Mouse (Mus musculus) liver, embryonic 14.5 days (tissue): ENCODE results near the gene Tmem59l. TPM values are rescaled to one million over a fixed set of nuclear protein-coding genes. Genes with fewer than 3 reads are reported as not detected.
A peak's percentile ranks its signal among the peaks of the same experiment; 100 is the strongest.

Source experiments
- ATAC-seq: fragments of 200-750 bp; cut with Nextera tagmentation; 2 replicates; pipeline ENCODE4 v1.8.0; 2017; ENCODE audit warnings: moderate number of reproducible peaks, mild to moderate bottlenecking, moderate library complexity; ENCODE audit not compliant: insufficient read depth
- DNase-seq, 3 experiments: peaks; one replicate each; pipeline ENCODE4 v3.0.0-alpha.2; 2012 to 2013; ENCODE audit warnings: low read depth in 3 of 3, low spot score in 3 of 3
- H3K27ac ChIP-seq: fragments of 300-500 bp; sonication (generic); 2 replicates; pipeline ENCODE4 v1.5.1; 2014; ENCODE audit warnings: moderate library complexity, mild to moderate bottlenecking, control low read depth, inconsistent platforms
- H3K27me3 ChIP-seq: fragments of 300-500 bp; sonication (generic); 2 replicates; pipeline ENCODE4 v1.6.1; 2014; ENCODE audit warnings: mild to moderate bottlenecking, low read length, moderate library complexity; ENCODE audit not compliant: control insufficient read depth, insufficient read depth
- H3K36me3 ChIP-seq: fragments of 300-500 bp; sonication (generic); replicated peaks from 2 replicates; pipeline ENCODE4 v1.6.1; 2014; ENCODE audit warnings: low read depth; ENCODE audit not compliant: control insufficient read depth, insufficient read depth
- H3K4me1 ChIP-seq, 2 experiments: fragments of 200-500 bp in 1 of 2; fragments of 300-500 bp in 1 of 2; sonication (generic) in 1 of 2; replicated peaks; 2 replicates each; pipeline ENCODE4 v1.6.1; 2012 to 2014; ENCODE audit warnings: antibody characterized with exemption in 1 of 2, inconsistent platforms in 1 of 2, low read length in 1 of 2; ENCODE audit not compliant: control insufficient read depth in 2 of 2, insufficient read depth in 2 of 2
- H3K4me2 ChIP-seq: fragments of 300-500 bp; sonication (generic); 2 replicates; pipeline ENCODE4 v1.6.1; 2014; ENCODE audit warnings: low read depth, mild to moderate bottlenecking, control low read depth, moderate library complexity
- H3K4me3 ChIP-seq, 2 experiments: fragments of 200-500 bp in 1 of 2; fragments of 300-500 bp in 1 of 2; sonication (generic) in 1 of 2; 2 replicates each; pipeline ENCODE4 v1.5.1; 2012 to 2014; ENCODE audit warnings: low read depth in 2 of 2, low read length in 2 of 2, mild to moderate bottlenecking in 2 of 2, control low read depth in 1 of 2, inconsistent platforms in 1 of 2, moderate library complexity in 1 of 2; ENCODE audit not compliant: insufficient read depth in 1 of 2
- H3K9ac ChIP-seq: fragments of 300-500 bp; sonication (generic); replicated peaks from 2 replicates; pipeline ENCODE4 v1.6.1; 2014; ENCODE audit warnings: mild to moderate bottlenecking, control low read depth, moderate library complexity
- H3K9me3 ChIP-seq: fragments of 300-500 bp; sonication (generic); 2 replicates; pipeline ENCODE4 v1.6.1; 2016; ENCODE audit warnings: low read length, mixed read lengths; ENCODE audit not compliant: control insufficient read depth
- CTCF ChIP-seq: IDR thresholded peaks from 2 replicates; pipeline ENCODE4 v1.5.1; 2016; ENCODE audit warnings: antibody characterized with exemption, low read depth, control low read depth
- EP300 ChIP-seq: IDR thresholded peaks from 2 replicates; pipeline ENCODE4 v1.6.1; 2016; ENCODE audit warnings: antibody characterized with exemption, low read depth
- WGBS: fragments of 180-500 bp; shearing (Covaris S2); extraction: QIAGEN DNeasy Blood & Tissue Kit; methylation state at CpG from one replicate; pipeline ENCODE4 v1.1.7; 2014; ENCODE audit not compliant: insufficient replicate concordance; 5-methylcytosine and 5-hydroxymethylcytosine counted together
- polyA plus RNA-seq, 2 experiments: library from polyadenylated mRNA; depleted of rRNA in 1 of 2; stranded (reverse) in 1 of 2; unstranded in 1 of 2; fragments of >200 nt; fragmentation: Nextera tagmentation in 1 of 2; extraction: Ambion mirVana in 1 of 2; gene quantifications; 2 replicates each; pipeline versions ENCODE4 v1.2.1 to v1.2.3; 2012 to 2014

Tmem59l gene
- polyA plus RNA-seq, 2 experiments, result 0.03 TPM; not detected in 1

DNA sequence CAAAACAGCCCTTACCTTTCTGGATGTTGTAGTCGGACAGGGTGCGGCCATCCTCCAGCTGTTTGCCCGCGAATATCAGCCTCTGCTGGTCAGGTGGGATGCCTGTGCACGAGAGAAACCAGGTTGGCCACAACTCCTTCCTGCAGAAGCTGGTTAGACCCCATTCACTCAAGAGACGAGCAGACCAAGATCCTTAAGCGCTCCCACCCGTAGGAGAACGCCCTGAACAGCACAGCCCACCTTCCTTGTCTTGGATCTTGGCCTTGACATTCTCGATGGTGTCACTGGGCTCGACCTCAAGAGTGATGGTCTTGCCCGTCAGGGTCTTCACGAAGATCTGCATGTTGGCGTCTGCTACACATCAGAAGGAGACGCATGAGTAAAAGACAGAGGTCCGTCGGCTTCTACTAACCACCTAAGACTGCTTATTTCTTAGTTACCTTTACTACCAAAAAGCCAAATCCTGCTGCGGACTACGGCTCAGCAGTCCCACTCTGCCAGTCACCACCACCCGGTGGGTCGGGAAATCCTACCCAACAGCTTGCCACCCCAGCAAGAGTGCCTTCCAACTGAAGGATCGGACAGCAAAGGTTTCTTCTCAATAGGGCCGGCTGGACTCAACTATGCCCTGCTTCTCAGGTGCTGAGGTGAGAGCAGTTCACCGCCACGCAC, 22.3 kb upstream of the Tmem59l start:
- TF ChIP-seq EP300 (no peak), CTCF (no peak)
- DNase-seq (no peak), ATAC-seq (no peak)
- 2% methylated on average over 25 of the region's 25 CpGs for WGBS
- Histone ChIP-seq H3K36me3 (peaks cover 38% of the 10 kb centered on the region), H3K9me3 (no peaks in the 10 kb centered on the region), H3K9ac (peak overlapping the region; percentile 96), H3K27ac (peak overlapping the region; percentile 91), H3K4me2 (peak overlapping the region; percentile 92), H3K27me3 (no peaks in the 10 kb centered on the region), H3K4me3 (peak overlapping the region; percentile 64 to 90), H3K4me1 (peaks cover 27 to 38% of the 10 kb centered on the region in 2 experiments)

- Histone ChIP-seq H3K4me2 (peak overlapping the region; percentile 83), H3K4me1 (peaks cover 29 to 40% of the 10 kb centered on the region in 2 experiments), H3K36me3 (peaks cover 21% of the 10 kb centered on the region), H3K4me3 (peak overlapping the region; percentile 36 to 77), H3K9me3 (no peaks in the 10 kb centered on the region), H3K27me3 (0 out of 2 replicates have a peak, but pooled peaks cover 5% of the 10 kb centered on the region), H3K27ac (peak overlapping the region; percentile 52), H3K9ac (no peak overlapping the region; the same call in 1 of the 2 replicates)
- DNase-seq (no peak), ATAC-seq (no peak)
- TF ChIP-seq CTCF (no peak), EP300 (no peak)
- 44% methylated on average over 5 of the region's 5 CpGs for WGBS
Observed at GRCm38 (mm10) chr8:70507027-70507393, 19.9 kb upstream of the Tmem59l start.

DNA sequence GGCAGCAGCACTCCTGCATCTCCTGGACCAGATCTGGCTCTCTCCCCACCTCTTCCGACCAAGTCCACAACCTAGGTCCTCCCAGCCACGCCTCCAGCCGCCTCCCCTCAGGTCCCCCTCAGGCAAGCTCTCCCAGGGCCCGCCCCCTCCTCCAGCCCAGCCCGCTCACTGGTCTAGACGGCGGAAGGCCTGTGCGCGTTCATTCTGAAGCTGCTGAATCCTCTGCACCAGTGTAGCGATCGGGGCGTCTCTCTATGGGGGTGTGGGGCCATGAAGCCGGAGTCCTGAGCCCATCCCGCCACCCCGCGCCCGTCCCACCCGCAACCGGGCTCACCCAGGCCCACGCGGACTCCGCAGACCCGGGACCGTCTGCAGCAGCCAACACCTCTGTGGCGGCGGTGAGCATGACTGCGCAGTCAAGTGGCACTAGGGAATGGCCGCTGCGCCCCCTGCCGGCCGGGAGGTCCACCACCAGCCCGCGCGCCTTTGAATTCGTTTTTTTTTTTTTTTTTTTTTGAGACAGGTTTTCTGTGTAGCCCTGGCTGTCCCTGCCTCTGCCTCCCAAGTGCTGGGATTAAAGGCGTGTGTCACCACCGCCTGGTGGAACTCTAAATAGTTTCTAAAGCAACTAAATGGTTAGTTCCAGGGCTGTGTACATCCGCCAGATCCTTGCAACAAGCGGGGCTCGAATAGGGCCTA, 19.3 kb upstream of the Tmem59l start, which contains the start of gene Rex1bd:
TSS of gene Rex1bd (minus strand) at position 425 of the 699 bp plus-strand sequence.
- H3K9me3 ChIP-seq, result no peaks in the 10 kb centered on the region
- peaks cover 5% of the 10 kb centered on the region; the same call in 1 of the 2 replicates for H3K27me3 ChIP-seq
- TF ChIP-seq CTCF (peak; percentile 96), EP300 (0 out of 2 replicates have a peak, but pooled peaks have one; percentile 2)
- ATAC-seq, result peak; percentile 78
- H3K27ac ChIP-seq, result peak within 1 kb of the TSS; percentile 82
- H3K36me3 ChIP-seq, result peaks cover 21% of the 10 kb centered on the region
- H3K4me1 ChIP-seq, result peaks cover 29 to 39% of the 10 kb centered on the region in 2 experiments
- H3K9ac ChIP-seq, result peak within 1 kb of the TSS; percentile 83
- peak within 1 kb of the TSS; percentile 65 to 77 for H3K4me3 ChIP-seq
- DNase-seq, result peak; percentile 84 to 86 (median 85)
- H3K4me2 ChIP-seq, result peak within 1 kb of the TSS; percentile 83
- WGBS, result 1% methylated on average over 40 of the region's 40 CpGs

DNA sequence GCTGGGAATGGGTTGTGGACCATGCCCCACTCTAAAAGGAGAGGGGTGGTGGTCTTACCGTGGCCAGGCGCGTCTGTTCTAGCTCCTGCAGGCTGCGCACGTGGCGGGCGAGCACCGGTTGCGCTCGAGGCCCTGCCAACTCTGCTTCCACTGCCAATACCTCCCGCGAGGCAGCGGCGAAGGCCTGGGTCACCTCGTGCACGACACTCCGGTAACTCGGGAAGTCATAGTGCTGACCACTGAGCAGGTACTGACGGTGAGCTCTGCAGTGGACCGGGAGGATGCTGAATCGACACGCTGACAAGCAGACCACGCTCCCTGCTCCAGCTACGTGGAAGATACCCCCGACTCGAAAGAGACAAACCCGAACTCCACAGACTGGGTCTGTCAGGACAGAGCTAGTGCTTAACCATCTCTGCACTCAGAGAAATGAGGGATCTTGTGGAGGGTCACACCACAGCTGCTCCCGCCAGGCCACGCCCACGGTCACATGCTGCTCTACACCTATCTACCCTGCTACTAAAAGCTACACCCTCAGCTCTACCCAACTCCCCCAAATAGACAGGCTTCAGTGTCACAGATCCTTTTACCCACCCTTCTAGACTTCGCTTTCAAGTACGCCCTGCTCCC, 18.7 kb upstream of the Tmem59l start:
- Histone ChIP-seq H3K4me1 (peaks cover 30 to 40% of the 10 kb centered on the region in 2 experiments), H3K9ac (peak overlapping the region; percentile 83), H3K27ac (peak overlapping the region; percentile 82), H3K4me3 (peak overlapping the region; percentile 65 to 77), H3K27me3 (peaks cover 5% of the 10 kb centered on the region; the same call in 1 of the 2 replicates), H3K4me2 (peak overlapping the region; percentile 83), H3K36me3 (peaks cover 21% of the 10 kb centered on the region), H3K9me3 (no peaks in the 10 kb centered on the region)
- ATAC-seq, result peak; percentile 21
- DNase-seq, result no peak
- TF ChIP-seq EP300 (no peak), CTCF (no peak)
- WGBS, result 41% methylated on average over 32 of the region's 32 CpGs

DNA sequence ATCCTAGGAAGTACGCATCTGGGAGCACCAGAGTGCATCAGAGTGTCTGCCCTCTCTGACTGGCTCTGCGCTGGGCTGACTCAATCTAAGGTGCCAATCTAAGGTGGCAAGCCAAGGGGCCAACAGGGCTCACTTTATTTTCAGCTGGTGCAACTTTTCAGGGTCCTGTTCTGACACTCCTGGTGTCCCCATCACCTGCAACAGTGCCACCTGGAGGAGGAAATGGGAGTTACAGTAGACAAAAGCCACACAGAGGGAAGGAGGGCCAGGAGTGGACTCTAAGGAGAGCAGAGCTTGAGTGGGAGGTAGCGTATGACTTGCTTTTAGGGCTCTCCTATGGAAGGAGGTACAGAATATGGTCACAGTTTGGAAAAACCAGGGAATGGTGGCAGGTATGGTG, 17.7 kb upstream of the Tmem59l start:
- no peak for ATAC-seq
- Histone ChIP-seq H3K9me3 (no peaks in the 10 kb centered on the region), H3K9ac (no peak overlapping the region), H3K4me3 (no peak overlapping the region), H3K27me3 (peaks cover 5% of the 10 kb centered on the region; the same call in 1 of the 2 replicates), H3K27ac (no peak overlapping the region), H3K36me3 (peaks cover 21% of the 10 kb centered on the region), H3K4me1 (peaks cover 39 to 50% of the 10 kb centered on the region in 2 experiments), H3K4me2 (no peak overlapping the region; the same call in 1 of the 2 replicates)
- DNase-seq, result peak; percentile 68 to 75 (median 69)
- TF ChIP-seq EP300 (no peak), CTCF (peak; percentile 95)
- 61% methylated on average over 3 of the region's 3 CpGs for whole genome bisulfite sequencing
